Mouse (Mus musculus): ENCODE measurements at regions not wholly inside any gene's neighbourhood (a gene's known extent, or its start where the extent isn't known, plus 50 kb on each side); places are given as distances from the start of the nearest gene placed in this dataset.
A peak's percentile ranks its signal among the peaks of the same experiment; 100 is the strongest.

GRCm38 (mm10) chr8:11098228-11098778 lies 90.0 kb upstream of the Irs2 start:
- no peak for ATAC-seq (replicated peaks; ENCODE audit: low FRiP score, low TSS enrichment, poor library complexity, severe bottlenecking)

DNA sequence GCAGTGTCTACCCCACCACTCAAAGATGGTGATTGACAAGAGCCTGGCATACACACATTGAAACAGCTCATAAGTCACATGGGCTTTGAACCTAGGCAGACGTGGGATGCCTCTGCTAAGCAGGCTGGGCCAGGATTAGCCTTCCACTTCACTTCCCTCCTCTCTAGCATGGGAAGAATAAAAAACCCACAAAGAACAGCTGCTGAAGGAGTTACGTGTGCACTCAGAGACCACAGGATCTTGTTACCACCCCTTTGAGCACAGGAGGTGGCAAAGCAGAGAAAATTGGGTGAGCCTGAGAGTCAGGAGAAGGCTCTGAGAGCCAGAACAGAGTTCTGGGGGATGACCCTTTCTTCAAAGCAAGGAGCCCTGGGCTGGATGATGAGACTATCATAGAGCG lies 89.6 kb upstream of the Irs2 start:
- no peak for ATAC-seq (replicated peaks; ENCODE audit: low FRiP score, low TSS enrichment, poor library complexity, severe bottlenecking)

GRCm38 (mm10) chr8:11094516-11094915 lies 86.3 kb upstream of the Irs2 start:
- no peak for ATAC-seq (replicated peaks; ENCODE audit: low FRiP score, low TSS enrichment, poor library complexity, severe bottlenecking)

DNA sequence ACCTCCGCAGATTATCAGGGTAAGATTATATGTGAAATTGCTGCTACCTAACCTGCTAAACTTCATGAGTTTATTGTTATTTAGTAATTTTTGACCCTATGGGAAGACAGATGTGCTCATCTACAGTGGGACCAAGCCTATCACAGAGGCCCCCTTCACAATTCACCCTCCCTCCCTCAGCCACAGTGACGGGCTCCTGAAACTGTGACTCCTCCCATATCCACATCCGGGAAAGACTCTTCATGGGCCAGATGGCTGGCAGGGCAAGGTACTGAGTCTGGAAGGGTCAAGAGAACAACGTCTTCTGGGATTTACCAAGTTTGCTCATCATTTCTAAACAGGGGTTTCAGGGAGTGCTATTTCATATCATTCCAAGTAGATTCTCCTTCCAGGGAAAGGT lies 84.1 kb upstream of the Irs2 start:
- ATAC-seq (replicated peaks; ENCODE audit: low FRiP score, low TSS enrichment, poor library complexity, severe bottlenecking): peak; percentile 35; the same call in 1 of the 2 replicates

DNA sequence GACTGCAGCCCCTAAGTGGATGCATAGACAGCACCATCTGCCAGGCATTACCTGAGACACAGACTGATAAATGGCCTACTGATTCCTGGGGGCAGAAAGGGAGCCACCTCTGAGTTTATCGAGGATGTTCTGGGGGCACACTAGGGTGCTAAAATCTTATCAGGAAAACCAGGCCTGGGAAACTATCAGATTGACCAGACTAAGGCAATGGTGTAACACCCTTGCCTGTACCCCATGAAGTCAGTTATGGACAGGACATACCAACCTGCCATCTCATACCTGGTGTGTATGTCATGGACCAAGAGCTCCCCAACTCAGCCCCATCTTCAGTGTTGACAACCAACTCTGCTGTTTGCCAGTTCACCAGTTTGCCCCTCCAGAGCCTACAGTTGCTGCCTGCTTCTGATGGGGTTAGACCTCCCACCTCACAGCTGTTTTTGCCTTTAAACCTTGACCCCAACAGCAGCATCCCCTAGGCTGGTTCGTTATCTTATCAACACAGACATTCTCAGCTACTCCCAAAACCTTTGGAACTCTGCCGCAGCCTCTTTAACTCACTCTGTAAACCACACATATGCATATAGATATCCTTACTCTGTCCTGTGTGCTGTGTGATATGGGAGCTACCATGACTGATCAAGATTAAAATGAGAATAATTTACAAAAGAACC lies 83.6 kb upstream of the Irs2 start:
- peak; percentile 75 for ATAC-seq (replicated peaks; ENCODE audit: low FRiP score, low TSS enrichment, poor library complexity, severe bottlenecking)

- no peak for ATAC-seq (replicated peaks; ENCODE audit: low FRiP score, low TSS enrichment, poor library complexity, severe bottlenecking)
These were observed 80.8 kb upstream of the Irs2 start for GRCm38 (mm10) chr8:11088946-11089665.

GRCm38 (mm10) chr8:11085244-11085643 lies 77.0 kb upstream of the Irs2 start:
- no peak for ATAC-seq (replicated peaks; ENCODE audit: low FRiP score, low TSS enrichment, poor library complexity, severe bottlenecking)

- peak; percentile 96 for ATAC-seq (replicated peaks; ENCODE audit: low FRiP score, low TSS enrichment, poor library complexity, severe bottlenecking)
These were observed 75.8 kb upstream of the Irs2 start for GRCm38 (mm10) chr8:11084051-11084533.

DNA sequence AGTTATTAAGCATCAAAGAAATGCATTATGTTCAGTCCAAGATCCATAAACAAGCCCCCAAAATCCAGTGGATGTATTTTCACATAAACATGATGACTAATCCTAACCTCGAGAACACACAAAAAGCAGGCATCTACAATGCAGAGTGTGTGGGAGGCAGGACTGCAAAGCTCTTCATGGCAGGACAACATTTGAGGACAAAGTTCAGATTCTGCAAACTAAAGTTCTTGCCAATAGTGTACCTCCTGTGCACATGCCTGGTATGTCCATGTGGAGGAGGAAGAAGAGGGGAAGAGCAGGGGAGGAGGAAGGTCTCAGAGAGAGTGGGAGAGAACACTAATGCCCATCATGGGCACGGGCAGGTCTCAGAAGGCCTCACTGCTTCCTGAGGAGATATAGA lies 72.6 kb upstream of the Irs2 start:
- ATAC-seq (replicated peaks; ENCODE audit: low FRiP score, low TSS enrichment, poor library complexity, severe bottlenecking): no peak

GRCm38 (mm10) chr8:11079805-11080204 lies 71.5 kb upstream of the Irs2 start:
- ATAC-seq (replicated peaks; ENCODE audit: low FRiP score, low TSS enrichment, poor library complexity, severe bottlenecking): no peak

GRCm38 (mm10) chr8:11077138-11077537 lies 68.9 kb upstream of the Irs2 start:
- ATAC-seq (replicated peaks; ENCODE audit: low FRiP score, low TSS enrichment, poor library complexity, severe bottlenecking): no peak

DNA sequence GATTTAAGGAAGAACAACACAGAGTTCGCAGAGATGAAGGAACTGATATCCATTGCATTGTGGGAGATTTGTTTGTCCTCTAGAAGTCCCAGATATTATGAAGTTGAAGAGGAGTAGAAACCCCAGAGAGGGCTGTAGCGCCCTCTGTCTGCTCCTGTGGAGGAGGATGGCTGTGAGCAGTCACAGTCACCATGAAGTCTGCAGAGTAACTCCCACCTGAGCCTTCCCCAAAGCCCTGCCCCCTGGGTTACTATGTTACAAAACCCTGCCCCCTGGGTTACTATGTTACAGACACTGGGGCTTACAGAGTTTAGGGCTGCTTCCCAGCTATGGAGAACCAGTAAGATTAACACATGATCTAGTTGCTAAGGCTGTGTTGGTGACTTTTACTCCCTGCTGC lies 62.9 kb upstream of the Irs2 start:
- ATAC-seq (replicated peaks; ENCODE audit: low FRiP score, low TSS enrichment, poor library complexity, severe bottlenecking): no peak

- no peak for ATAC-seq (replicated peaks; ENCODE audit: low FRiP score, low TSS enrichment, poor library complexity, severe bottlenecking)
These were observed 59.2 kb upstream of the Irs2 start for GRCm38 (mm10) chr8:11067450-11067849.

DNA sequence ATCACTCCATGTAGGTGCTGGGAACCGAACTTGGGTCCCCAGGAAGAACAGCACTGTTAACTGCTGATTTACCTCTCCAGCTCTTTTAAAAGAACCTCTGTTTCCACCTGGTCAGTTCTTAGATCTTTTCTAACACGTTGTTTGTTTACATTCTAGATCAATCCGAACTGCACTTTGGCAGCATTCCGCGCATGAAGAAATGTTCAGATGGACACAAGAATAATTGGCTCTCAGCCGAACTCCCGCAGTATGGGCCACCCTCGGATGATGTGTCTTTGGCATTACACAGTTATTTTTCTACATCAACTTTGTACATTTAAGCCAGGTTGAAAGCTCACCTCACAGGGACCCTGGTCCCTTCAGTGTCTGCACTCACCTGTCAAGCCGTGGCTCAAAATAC lies 57.7 kb upstream of the Irs2 start:
- no peak for ATAC-seq (replicated peaks; ENCODE audit: low FRiP score, low TSS enrichment, poor library complexity, severe bottlenecking)

GRCm38 (mm10) chr8:11065303-11065702 lies 57.0 kb upstream of the Irs2 start:
- no peak for ATAC-seq (replicated peaks; ENCODE audit: low FRiP score, low TSS enrichment, poor library complexity, severe bottlenecking)

DNA sequence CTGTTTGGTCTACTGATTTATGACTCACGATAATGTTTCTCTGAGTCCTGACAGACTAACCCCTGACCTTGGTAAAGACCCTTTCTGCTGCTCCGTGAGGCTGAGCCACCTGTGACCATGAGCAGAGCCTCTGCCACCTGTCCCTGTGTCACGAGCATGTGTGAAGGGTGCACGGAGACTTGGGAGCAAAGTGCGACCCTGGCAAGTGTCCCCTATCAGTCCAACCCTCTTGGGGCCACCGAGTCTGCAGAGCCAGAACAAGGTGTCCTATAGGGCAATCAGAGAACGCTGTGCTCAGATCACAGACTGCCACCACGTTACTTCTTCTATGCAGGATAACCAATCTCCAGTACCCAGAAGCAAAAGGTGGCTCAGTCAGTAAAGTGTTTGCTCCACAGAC lies 54.8 kb upstream of the Irs2 start:
- ATAC-seq (replicated peaks; ENCODE audit: low FRiP score, low TSS enrichment, poor library complexity, severe bottlenecking): no peak

DNA sequence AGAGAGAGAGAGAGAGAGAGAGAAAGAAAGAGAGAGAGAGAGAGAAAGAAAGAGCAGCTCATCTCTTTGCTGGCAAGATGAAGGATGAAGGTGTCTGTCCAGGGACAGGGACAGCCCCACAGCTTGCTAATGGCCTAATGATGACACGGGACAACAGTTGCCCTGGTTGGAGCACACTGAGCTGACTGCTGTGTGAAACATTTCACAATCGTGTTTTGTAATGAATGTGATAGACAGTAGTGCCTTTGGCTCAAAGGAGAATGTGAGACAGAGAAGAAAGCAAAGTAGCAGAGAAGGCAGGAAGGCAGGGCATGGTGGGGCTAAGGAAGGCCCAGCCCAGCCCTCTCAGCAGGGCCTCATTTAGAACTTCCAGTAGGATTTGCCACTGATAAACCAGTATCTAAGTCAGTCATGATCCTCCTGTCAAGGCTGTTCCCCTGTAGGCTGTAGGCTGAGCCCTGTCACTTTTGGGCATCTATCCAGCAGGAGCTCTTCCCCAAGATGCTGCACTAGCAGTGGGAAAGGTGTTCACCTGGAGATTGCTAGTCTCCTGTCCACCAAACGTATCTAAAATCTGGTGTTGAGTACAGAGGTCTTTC lies 54.2 kb upstream of the Irs2 start:
- ATAC-seq (replicated peaks; ENCODE audit: low FRiP score, low TSS enrichment, poor library complexity, severe bottlenecking): no peak

- no peak for ATAC-seq (replicated peaks; ENCODE audit: low FRiP score, low TSS enrichment, poor library complexity, severe bottlenecking)
These were observed 53.5 kb upstream of the Irs2 start for GRCm38 (mm10) chr8:11061711-11062110.

DNA sequence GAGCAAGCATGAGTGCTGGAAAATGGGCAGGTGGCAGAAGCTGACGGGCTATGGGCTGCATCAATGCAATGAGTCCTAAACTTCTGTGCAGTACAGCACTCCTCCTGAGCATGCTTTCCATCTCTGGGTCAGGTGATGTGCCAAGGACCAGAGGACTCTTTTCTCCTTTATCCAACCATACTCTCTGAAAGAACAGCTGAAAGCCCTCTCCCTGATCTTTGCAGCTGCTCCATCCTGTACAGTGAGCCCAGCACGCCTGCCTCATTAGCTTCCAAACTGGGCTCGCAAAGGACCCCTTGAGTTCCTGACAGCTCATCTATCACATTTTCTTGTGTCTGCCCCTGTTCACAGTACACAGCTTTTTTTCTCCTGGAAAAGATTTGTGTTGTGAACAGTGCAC lies 52.3 kb upstream of the Irs2 start:
- ATAC-seq (replicated peaks; ENCODE audit: low FRiP score, low TSS enrichment, poor library complexity, severe bottlenecking): no peak

DNA sequence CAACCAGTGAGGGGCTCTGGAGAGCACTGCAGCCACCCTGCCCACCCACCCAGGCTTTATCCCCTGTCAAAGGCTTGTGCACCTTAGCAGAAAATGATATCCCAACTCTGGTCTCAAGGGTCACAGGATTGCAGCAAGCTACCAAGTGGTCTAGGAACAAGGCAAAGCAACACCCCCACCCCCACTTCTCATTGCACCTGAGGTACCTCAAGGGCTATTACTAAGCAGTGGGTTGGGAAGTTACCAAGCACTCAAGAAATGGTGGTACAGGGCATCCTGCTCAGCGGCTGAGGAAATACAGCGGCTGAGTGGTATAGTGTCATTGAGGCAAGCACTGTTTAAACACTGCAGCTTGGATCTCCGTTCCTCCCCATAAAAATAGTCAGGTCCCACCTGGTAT lies 50.1 kb upstream of the Irs2 start:
- ATAC-seq (replicated peaks; ENCODE audit: low FRiP score, low TSS enrichment, poor library complexity, severe bottlenecking): no peak

All from megakaryocyte-erythroid progenitor cell, adult 5-6 weeks (primary cell).